Mouse (Mus musculus): ENCODE measurements at regions not wholly inside any gene's neighbourhood (a gene's known extent, or its start where the extent isn't known, plus 50 kb on each side); places are given as distances from the start of the nearest gene placed in this dataset.

- TF ChIP-seq GATA4 (IDR thresholded peaks at IDR 0.05; ENCODE audit: insufficient replicate concordance, low read length): no peak
Measured at GRCm38 (mm10) chr12:71484286-71484685, 174.6 kb downstream of the Dact1 start.

GRCm38 (mm10) chr12:71486078-71486477, 176.4 kb downstream of the Dact1 start:
- no peak for TF ChIP-seq GATA4 (IDR thresholded peaks at IDR 0.05; ENCODE audit: insufficient replicate concordance, low read length)

- no peak for TF ChIP-seq GATA4 (IDR thresholded peaks at IDR 0.05; ENCODE audit: insufficient replicate concordance, low read length)
Measured at GRCm38 (mm10) chr12:71487591-71488435, 178.1 kb downstream of the Dact1 start.

- TF ChIP-seq GATA4 (IDR thresholded peaks at IDR 0.05; ENCODE audit: insufficient replicate concordance, low read length): no peak
Measured at GRCm38 (mm10) chr12:71489295-71489694, 179.6 kb downstream of the Dact1 start.

GRCm38 (mm10) chr12:71494803-71495293, 185.2 kb downstream of the Dact1 start:
- no peak for TF ChIP-seq GATA4 (IDR thresholded peaks at IDR 0.05; ENCODE audit: insufficient replicate concordance, low read length)

- no peak for TF ChIP-seq GATA4 (IDR thresholded peaks at IDR 0.05; ENCODE audit: insufficient replicate concordance, low read length)
Measured at GRCm38 (mm10) chr12:71498246-71499029, 188.8 kb downstream of the Dact1 start.

GRCm38 (mm10) chr12:71501299-71501810, 191.7 kb downstream of the Dact1 start:
- TF ChIP-seq GATA4 (IDR thresholded peaks at IDR 0.05; ENCODE audit: insufficient replicate concordance, low read length): no peak

GRCm38 (mm10) chr12:71503265-71503664, 193.6 kb downstream of the Dact1 start:
- no peak for TF ChIP-seq GATA4 (IDR thresholded peaks at IDR 0.05; ENCODE audit: insufficient replicate concordance, low read length)

GRCm38 (mm10) chr12:71506206-71506605, 196.5 kb downstream of the Dact1 start:
- no peak for TF ChIP-seq GATA4 (IDR thresholded peaks at IDR 0.05; ENCODE audit: insufficient replicate concordance, low read length)

GRCm38 (mm10) chr12:71506716-71507115, 197.0 kb downstream of the Dact1 start:
- no peak for TF ChIP-seq GATA4 (IDR thresholded peaks at IDR 0.05; ENCODE audit: insufficient replicate concordance, low read length)

- no peak for TF ChIP-seq GATA4 (IDR thresholded peaks at IDR 0.05; ENCODE audit: insufficient replicate concordance, low read length)
Measured at GRCm38 (mm10) chr12:71512915-71513612, 203.4 kb downstream of the Dact1 start.

GRCm38 (mm10) chr12:71519520-71519919, 209.8 kb downstream of the Dact1 start:
- TF ChIP-seq GATA4 (IDR thresholded peaks at IDR 0.05; ENCODE audit: insufficient replicate concordance, low read length): no peak

GRCm38 (mm10) chr12:71521936-71522335, 212.3 kb downstream of the Dact1 start:
- no peak for TF ChIP-seq GATA4 (IDR thresholded peaks at IDR 0.05; ENCODE audit: insufficient replicate concordance, low read length)

- TF ChIP-seq GATA4 (IDR thresholded peaks at IDR 0.05; ENCODE audit: insufficient replicate concordance, low read length): no peak
Measured at GRCm38 (mm10) chr12:71522451-71522850, 212.8 kb downstream of the Dact1 start.

- no peak for TF ChIP-seq GATA4 (IDR thresholded peaks at IDR 0.05; ENCODE audit: insufficient replicate concordance, low read length)
Measured at GRCm38 (mm10) chr12:71524156-71524555, 214.5 kb downstream of the Dact1 start.

All from liver, adult (tissue).